Mouse (Mus musculus) small intestine, adult 2 months (tissue): Measurements from ENCODE around the gene Nmnat1.

Experiments
- CTCF ChIP-seq: fragments of 200-500 bp; IDR thresholded peaks from 2 replicates; pipeline ENCODE4 v1.5.1; 2012; ENCODE audit warnings: low read depth, mild to moderate bottlenecking, control low read depth, inconsistent platforms, low read length, moderate library complexity, mixed read lengths; ENCODE audit not compliant: insufficient replicate concordance, insufficient read length; ENCODE audit errors: extremely low read depth
- POLR2A ChIP-seq: fragments of 200-500 bp; IDR thresholded peaks from 2 replicates; pipeline ENCODE4 v1.6.1; 2012; ENCODE audit warnings: low read depth, mild to moderate bottlenecking, control low read depth, inconsistent platforms, low read length, moderate library complexity

DNA sequence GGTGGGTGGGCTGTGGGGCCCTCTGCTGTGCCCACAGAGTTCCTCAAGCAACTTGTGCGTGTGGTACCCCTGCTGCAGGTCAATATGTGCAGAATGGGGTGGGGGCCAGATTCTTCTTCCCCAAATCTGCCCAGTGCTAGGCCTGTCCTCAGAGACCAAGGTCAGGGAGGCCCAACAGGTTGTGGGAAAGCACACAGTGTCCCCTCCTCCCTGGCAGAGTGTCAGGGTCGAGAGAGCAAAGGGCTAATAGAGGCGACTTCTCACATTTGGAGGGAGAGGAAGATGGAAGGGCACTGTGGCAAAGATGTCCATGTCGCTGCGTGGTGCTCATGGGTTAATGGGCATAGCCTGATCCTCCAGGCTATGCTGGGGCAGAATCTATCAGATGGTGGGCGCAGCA lies 40.8 kb upstream of the Nmnat1 start:
- TF ChIP-seq CTCF, result no peak
- no peak for TF ChIP-seq POLR2A
